Mouse (Mus musculus) embryonic facial prominence, embryonic 13.5 days (tissue): ENCODE results near the gene Gna11. TPM values are rescaled to one million over a fixed set of nuclear protein-coding genes. Genes with fewer than 3 reads are reported as not detected.

Experiments
- ATAC-seq: fragments of 200-750 bp; cut with Nextera tagmentation; 2 replicates; pipeline ENCODE4 v1.8.0; 2017; ENCODE audit warnings: low read depth; ENCODE audit not compliant: insufficient number of reproducible peaks, insufficient read depth, low FRiP score, low TSS enrichment
- H3K27ac ChIP-seq: fragments of 300-500 bp; sonication (generic); 2 replicates; pipeline ENCODE4 v1.5.1; 2015; ENCODE audit warnings: moderate library complexity, mild to moderate bottlenecking, inconsistent platforms
- H3K27me3 ChIP-seq: fragments of 300-500 bp; sonication (generic); 2 replicates; pipeline ENCODE4 v1.6.1; 2015; ENCODE audit warnings: mild to moderate bottlenecking, inconsistent platforms
- H3K36me3 ChIP-seq: fragments of 300-500 bp; sonication (generic); 2 replicates; pipeline ENCODE4 v1.6.1; 2015; ENCODE audit warnings: mild to moderate bottlenecking, inconsistent platforms
- H3K4me1 ChIP-seq: fragments of 300-500 bp; sonication (generic); 2 replicates; pipeline ENCODE4 v1.6.1; 2015; ENCODE audit warnings: inconsistent platforms
- H3K4me2 ChIP-seq: fragments of 300-500 bp; sonication (generic); 2 replicates; pipeline ENCODE4 v1.6.1; 2015; ENCODE audit warnings: moderate library complexity, mild to moderate bottlenecking, inconsistent platforms
- H3K4me3 ChIP-seq: fragments of 300-500 bp; sonication (generic); 2 replicates; pipeline ENCODE4 v1.5.1; 2015; ENCODE audit warnings: mild to moderate bottlenecking, inconsistent platforms
- H3K9ac ChIP-seq: fragments of 300-500 bp; sonication (generic); 2 replicates; pipeline ENCODE4 v1.6.1; 2015; ENCODE audit warnings: mild to moderate bottlenecking, inconsistent platforms
- H3K9me3 ChIP-seq: fragments of 300-500 bp; sonication (generic); 2 replicates; pipeline ENCODE4 v1.6.1; 2016; ENCODE audit warnings: inconsistent platforms
- WGBS: fragments of 180-500 bp; shearing (Covaris S2); methylation state at CpG from one replicate; pipeline ENCODE4 v1.1.7; 2015; ENCODE audit warnings: mixed read lengths; 5-methylcytosine and 5-hydroxymethylcytosine counted together
- polyA plus RNA-seq: library from polyadenylated mRNA; unstranded; fragments of >200 nt; fragmentation: Nextera tagmentation; extraction: Ambion mirVana; gene quantifications from 2 replicates; pipeline ENCODE4 v1.2.1, GENCODE M21; 2015

Gene Gna11
- polyA plus RNA-seq, 1 experiment from 2014 or later = 90.1 TPM

- H3K4me2 ChIP-seq = peak overlapping the region; percentile 14; the same call in 1 of the 2 replicates
- no peak overlapping the region for H3K4me3 ChIP-seq
- peaks cover 78% of the 10 kb centered on the region for H3K4me1 ChIP-seq
- H3K9me3 ChIP-seq = no peaks in the 10 kb centered on the region
- ATAC-seq = no peak
- H3K27me3 ChIP-seq = no peaks in the 10 kb centered on the region
- peaks cover 52% of the 10 kb centered on the region for H3K36me3 ChIP-seq
- H3K27ac ChIP-seq = peak overlapping the region; percentile 71; the same call in 1 of the 2 replicates
- no peak overlapping the region for H3K9ac ChIP-seq
- 21% methylated on average over 10 of the region's 10 CpGs for WGBS
These were observed 19.7 kb upstream of the Gna11 start for GRCm38 (mm10) chr10:81564734-81565133.

- Histone ChIP-seq H3K4me3 (peak overlapping the region; percentile 29), H3K36me3 (peaks cover 52% of the 10 kb centered on the region), H3K9me3 (no peaks in the 10 kb centered on the region), H3K9ac (peak overlapping the region; percentile 57), H3K27me3 (no peaks in the 10 kb centered on the region), H3K27ac (peak overlapping the region; percentile 71), H3K4me2 (peak overlapping the region; percentile 56), H3K4me1 (peaks cover 73% of the 10 kb centered on the region)
- WGBS = 6% methylated on average over 10 of the region's 10 CpGs
- ATAC-seq = no peak
These were observed 19.2 kb upstream of the Gna11 start for GRCm38 (mm10) chr10:81564216-81564615.

- H3K27ac ChIP-seq = peak overlapping the region; percentile 64; the same call in 1 of the 2 replicates
- no peak for ATAC-seq
- peaks cover 52% of the 10 kb centered on the region for H3K36me3 ChIP-seq
- H3K4me1 ChIP-seq = peaks cover 69% of the 10 kb centered on the region
- H3K9ac ChIP-seq = peak overlapping the region; percentile 57; the same call in 1 of the 2 replicates
- peak overlapping the region; percentile 56 for H3K4me2 ChIP-seq
- H3K4me3 ChIP-seq = peak overlapping the region; percentile 29
- no peaks in the 10 kb centered on the region for H3K9me3 ChIP-seq
- WGBS = 8% methylated on average over 6 of the region's 6 CpGs
- H3K27me3 ChIP-seq = no peaks in the 10 kb centered on the region
These were observed 18.5 kb upstream of the Gna11 start for GRCm38 (mm10) chr10:81563481-81563880.

- Histone ChIP-seq H3K9me3 (no peaks in the 10 kb centered on the region), H3K9ac (0 out of 2 replicates have a peak overlapping the region, but pooled peaks have one; percentile 4), H3K27me3 (no peaks in the 10 kb centered on the region), H3K4me3 (0 out of 2 replicates have a peak overlapping the region, but pooled peaks have one; percentile 4), H3K27ac (no peak overlapping the region), H3K36me3 (peaks cover 50% of the 10 kb centered on the region), H3K4me2 (peak overlapping the region; percentile 26), H3K4me1 (peaks cover 61% of the 10 kb centered on the region)
- WGBS = 77% methylated on average over 6 of the region's 6 CpGs
- no peak for ATAC-seq
These were observed 17.4 kb upstream of the Gna11 start for GRCm38 (mm10) chr10:81562411-81562810.

GRCm38 (mm10) chr10:81560719-81561459, 15.9 kb upstream of the Gna11 start:
- Histone ChIP-seq H3K4me1 (peaks cover 57% of the 10 kb centered on the region), H3K36me3 (peaks cover 35% of the 10 kb centered on the region), H3K9me3 (no peaks in the 10 kb centered on the region), H3K27ac (peak overlapping the region; percentile 93), H3K4me2 (peak overlapping the region; percentile 92), H3K9ac (peak overlapping the region; percentile 97), H3K27me3 (no peaks in the 10 kb centered on the region), H3K4me3 (peak overlapping the region; percentile 92)
- ATAC-seq = no peak
- WGBS = 9% methylated on average over 16 of the region's 16 CpGs

- peaks cover 47% of the 10 kb centered on the region for H3K4me1 ChIP-seq
- no peaks in the 10 kb centered on the region for H3K9me3 ChIP-seq
- H3K4me2 ChIP-seq = peak overlapping the region; percentile 92
- H3K4me3 ChIP-seq = peak overlapping the region; percentile 92
- peak; percentile 15; the same call in 1 of the 2 replicates for ATAC-seq
- peaks cover 25% of the 10 kb centered on the region for H3K36me3 ChIP-seq
- WGBS = 1% methylated on average over 36 of the region's 36 CpGs
- H3K9ac ChIP-seq = peak overlapping the region; percentile 97
- peak overlapping the region; percentile 93 for H3K27ac ChIP-seq
- no peaks in the 10 kb centered on the region for H3K27me3 ChIP-seq
These were observed 14.9 kb upstream of the Gna11 start for GRCm38 (mm10) chr10:81559627-81560539.

GRCm38 (mm10) chr10:81559163-81559626, 14.2 kb upstream of the Gna11 start, which contains the start of gene Aes:
Gene Aes, plus strand, starts transcription at chr10:81559488.
- peak within 1 kb of the TSS; percentile 92 for H3K4me3 ChIP-seq
- H3K9me3 ChIP-seq = no peaks in the 10 kb centered on the region
- peak within 1 kb of the TSS; percentile 92 for H3K4me2 ChIP-seq
- peak; percentile 29; the same call in 1 of the 2 replicates for ATAC-seq
- peak within 1 kb of the TSS; percentile 97 for H3K9ac ChIP-seq
- peaks cover 18% of the 10 kb centered on the region for H3K36me3 ChIP-seq
- peak within 1 kb of the TSS; percentile 93 for H3K27ac ChIP-seq
- 1% methylated on average over 37 of the region's 53 CpGs for WGBS
- no peaks in the 10 kb centered on the region for H3K27me3 ChIP-seq
- peaks cover 40% of the 10 kb centered on the region for H3K4me1 ChIP-seq

- 37% methylated on average over 1 of the region's 1 CpGs for WGBS
- Histone ChIP-seq H3K27me3 (no peaks in the 10 kb centered on the region), H3K9ac (no peak overlapping the region), H3K4me2 (no peak overlapping the region), H3K27ac (no peak overlapping the region), H3K36me3 (peaks cover 4% of the 10 kb centered on the region; the same call in 1 of the 2 replicates), H3K4me1 (peaks cover 23% of the 10 kb centered on the region), H3K9me3 (no peaks in the 10 kb centered on the region), H3K4me3 (no peak overlapping the region)
- no peak for ATAC-seq
These were observed 12.5 kb upstream of the Gna11 start for GRCm38 (mm10) chr10:81557491-81557890.

GRCm38 (mm10) chr10:81556282-81556681, 11.3 kb upstream of the Gna11 start:
- H3K36me3 ChIP-seq = no peaks in the 10 kb centered on the region
- H3K4me2 ChIP-seq = no peak overlapping the region
- H3K4me1 ChIP-seq = peaks cover 23% of the 10 kb centered on the region
- H3K27ac ChIP-seq = no peak overlapping the region
- H3K9me3 ChIP-seq = no peaks in the 10 kb centered on the region
- H3K9ac ChIP-seq = no peak overlapping the region
- 68% methylated on average over 3 of the region's 3 CpGs for WGBS
- H3K4me3 ChIP-seq = no peak overlapping the region
- no peak for ATAC-seq
- H3K27me3 ChIP-seq = no peaks in the 10 kb centered on the region

GRCm38 (mm10) chr10:81553807-81554755, 9.1 kb upstream of the Gna11 start:
- no peaks in the 10 kb centered on the region for H3K27me3 ChIP-seq
- 76% methylated on average over 6 of the region's 6 CpGs for WGBS
- no peak overlapping the region for H3K9ac ChIP-seq
- no peak overlapping the region for H3K27ac ChIP-seq
- H3K36me3 ChIP-seq = no peaks in the 10 kb centered on the region
- no peaks in the 10 kb centered on the region for H3K9me3 ChIP-seq
- H3K4me1 ChIP-seq = peaks cover 12% of the 10 kb centered on the region
- H3K4me2 ChIP-seq = no peak overlapping the region
- H3K4me3 ChIP-seq = no peak overlapping the region
- ATAC-seq = no peak
